Mouse (Mus musculus): Measurements from ENCODE around the gene Syt2. TPM values are rescaled to one million over a fixed set of nuclear protein-coding genes. Genes with fewer than 3 reads are reported as not detected.

Gene Syt2
- total RNA-seq, 2 experiments from 2014 or later, result 25.6 to 30.0 TPM

- no peak for DNase-seq (ENCODE audit: low spot score in 2 of 2)
Observed at GRCm38 (mm10) chr1:134771999-134772398, 125.5 kb downstream of the Syt2 start.

- DNase-seq (ENCODE audit: low spot score in 2 of 2), result no peak
Observed at GRCm38 (mm10) chr1:134772821-134773220, 126.3 kb downstream of the Syt2 start.

GRCm38 (mm10) chr1:134773256-134773655, 126.8 kb downstream of the Syt2 start:
- DNase-seq (ENCODE audit: low spot score in 2 of 2), result no peak

- no peak for DNase-seq (ENCODE audit: low spot score in 2 of 2)
Observed at GRCm38 (mm10) chr1:134774247-134774646, 127.8 kb downstream of the Syt2 start.

- no peak for DNase-seq (ENCODE audit: low spot score in 2 of 2)
Observed at GRCm38 (mm10) chr1:134774728-134775287, 128.3 kb downstream of the Syt2 start.

GRCm38 (mm10) chr1:134775631-134776030, 129.2 kb downstream of the Syt2 start:
- DNase-seq (ENCODE audit: low spot score in 2 of 2), result no peak

- DNase-seq (ENCODE audit: low spot score in 2 of 2), result no peak
Observed at GRCm38 (mm10) chr1:134777201-134777885, 130.9 kb downstream of the Syt2 start.

- DNase-seq (ENCODE audit: low spot score in 2 of 2), result no peak
Observed at GRCm38 (mm10) chr1:134777936-134778548, 131.6 kb downstream of the Syt2 start.

- no peak for DNase-seq (ENCODE audit: low spot score in 2 of 2)
Observed at GRCm38 (mm10) chr1:134782797-134783196, 136.3 kb downstream of the Syt2 start.

- no peak for DNase-seq (ENCODE audit: low spot score in 2 of 2)
Observed at GRCm38 (mm10) chr1:134783958-134784357, 137.5 kb downstream of the Syt2 start.

GRCm38 (mm10) chr1:134784481-134784880, 138.0 kb downstream of the Syt2 start:
- no peak for DNase-seq (ENCODE audit: low spot score in 2 of 2)

- DNase-seq (ENCODE audit: low spot score in 2 of 2), result no peak
Observed at GRCm38 (mm10) chr1:134784911-134785310, 138.4 kb downstream of the Syt2 start.

GRCm38 (mm10) chr1:134788096-134788495, 141.6 kb downstream of the Syt2 start:
- DNase-seq (ENCODE audit: low spot score in 2 of 2), result no peak

GRCm38 (mm10) chr1:134790716-134791439, 144.4 kb downstream of the Syt2 start:
- no peak for DNase-seq (ENCODE audit: low spot score in 2 of 2)

- no peak for DNase-seq (ENCODE audit: low spot score in 2 of 2)
Observed at GRCm38 (mm10) chr1:134791456-134791855, 145.0 kb downstream of the Syt2 start.

- DNase-seq (ENCODE audit: low spot score in 2 of 2), result no peak
Observed at GRCm38 (mm10) chr1:134796076-134796475, 149.6 kb downstream of the Syt2 start.

GRCm38 (mm10) chr1:134796536-134796935, 150.1 kb downstream of the Syt2 start:
- peak in 1 of 2 experiments; percentile 18 for DNase-seq (ENCODE audit: low spot score in 2 of 2)

- no peak for DNase-seq (ENCODE audit: low spot score in 2 of 2)
Observed at GRCm38 (mm10) chr1:134801758-134802157, 155.3 kb downstream of the Syt2 start.

GRCm38 (mm10) chr1:134803286-134804117, 157.0 kb downstream of the Syt2 start:
- DNase-seq (ENCODE audit: low spot score in 2 of 2), result no peak

- DNase-seq (ENCODE audit: low spot score in 2 of 2), result no peak
Observed at GRCm38 (mm10) chr1:134804373-134804772, 157.9 kb downstream of the Syt2 start.

GRCm38 (mm10) chr1:134805471-134805870, 159.0 kb downstream of the Syt2 start:
- DNase-seq (ENCODE audit: low spot score in 2 of 2), result no peak
